Mouse (Mus musculus) heart, embryonic 13.5 days (tissue): Measurements from ENCODE around the gene Bcl9l. TPM values are rescaled to one million over a fixed set of nuclear protein-coding genes. Genes with fewer than 3 reads are reported as not detected.
A peak's percentile ranks its signal among the peaks of the same experiment; 100 is the strongest.

Experiments used
- ATAC-seq: fragments of 200-750 bp; cut with Nextera tagmentation; 2 replicates; pipeline ENCODE4 v1.8.0; 2017; ENCODE audit warnings: moderate TSS enrichment; ENCODE audit not compliant: insufficient number of reproducible peaks, low FRiP score, low TSS enrichment; ENCODE audit errors: extremely low read depth
- H3K27ac ChIP-seq: fragments of 300-500 bp; sonication (generic); replicated peaks from 2 replicates; pipeline ENCODE4 v1.5.1; 2015; ENCODE audit warnings: moderate library complexity, mild to moderate bottlenecking, inconsistent platforms
- H3K27me3 ChIP-seq: fragments of 300-500 bp; sonication (generic); replicated peaks from 2 replicates; pipeline ENCODE4 v1.6.1; 2015; ENCODE audit warnings: mild to moderate bottlenecking, inconsistent platforms
- H3K36me3 ChIP-seq: fragments of 300-500 bp; sonication (generic); 2 replicates; pipeline ENCODE4 v1.6.1; 2015; ENCODE audit warnings: mild to moderate bottlenecking, inconsistent platforms
- H3K4me1 ChIP-seq: fragments of 300-500 bp; sonication (generic); 2 replicates; pipeline ENCODE4 v1.6.1; 2015; ENCODE audit warnings: inconsistent platforms
- H3K4me2 ChIP-seq: fragments of 300-500 bp; sonication (generic); 2 replicates; pipeline ENCODE4 v1.6.1; 2015; ENCODE audit warnings: inconsistent platforms, mild to moderate bottlenecking, moderate library complexity
- H3K4me3 ChIP-seq: fragments of 300-500 bp; sonication (generic); 2 replicates; pipeline ENCODE4 v1.5.1; 2015; ENCODE audit warnings: moderate library complexity, mild to moderate bottlenecking, inconsistent platforms
- H3K9ac ChIP-seq: fragments of 300-500 bp; sonication (generic); 2 replicates; pipeline ENCODE4 v1.6.1; 2015; ENCODE audit warnings: inconsistent platforms, mild to moderate bottlenecking, moderate library complexity
- H3K9me3 ChIP-seq: fragments of 300-500 bp; sonication (generic); 2 replicates; pipeline ENCODE4 v1.6.1; 2016; ENCODE audit warnings: inconsistent platforms
- WGBS: fragments of 180-500 bp; shearing (Covaris S2); methylation state at CpG from one replicate; pipeline ENCODE4 v1.1.7; 2015; ENCODE audit warnings: mixed read lengths; 5-methylcytosine and 5-hydroxymethylcytosine counted together
- polyA plus RNA-seq: library from polyadenylated mRNA; unstranded; fragments of >200 nt; fragmentation: Nextera tagmentation; extraction: Ambion mirVana; gene quantifications from 2 replicates; pipeline ENCODE4 v1.2.1, GENCODE M21; 2015

Bcl9l gene
- polyA plus RNA-seq, 1 experiment from 2014 or later = 9.4 TPM

- 18% methylated on average over 7 of the region's 7 CpGs for WGBS
- no peak for ATAC-seq
- Histone ChIP-seq H3K4me2 (peak overlapping the region; percentile 83), H3K9ac (peak overlapping the region; percentile 99), H3K4me1 (peaks cover 71% of the 10 kb centered on the region), H3K36me3 (no peaks in the 10 kb centered on the region), H3K27ac (peak overlapping the region; percentile 91), H3K27me3 (no peaks in the 10 kb centered on the region), H3K9me3 (no peaks in the 10 kb centered on the region), H3K4me3 (peak overlapping the region; percentile 99)
Measured at GRCm38 (mm10) chr9:44484311-44485104, 1.9 kb downstream of the Bcl9l start.

GRCm38 (mm10) chr9:44485105-44485515, 2.5 kb downstream of the Bcl9l start:
- H3K27ac ChIP-seq = peak overlapping the region; percentile 91
- WGBS = 36% methylated on average over 6 of the region's 6 CpGs
- ATAC-seq = no peak
- H3K36me3 ChIP-seq = no peaks in the 10 kb centered on the region
- peak overlapping the region; percentile 99 for H3K4me3 ChIP-seq
- no peaks in the 10 kb centered on the region for H3K27me3 ChIP-seq
- H3K9me3 ChIP-seq = no peaks in the 10 kb centered on the region
- H3K4me2 ChIP-seq = peak overlapping the region; percentile 83
- H3K4me1 ChIP-seq = peaks cover 73% of the 10 kb centered on the region
- H3K9ac ChIP-seq = peak overlapping the region; percentile 99

- Histone ChIP-seq H3K36me3 (no peaks in the 10 kb centered on the region), H3K27ac (peak overlapping the region; percentile 91), H3K27me3 (no peaks in the 10 kb centered on the region), H3K9ac (peak overlapping the region; percentile 99), H3K4me2 (peak overlapping the region; percentile 83), H3K4me1 (peaks cover 74% of the 10 kb centered on the region), H3K9me3 (no peaks in the 10 kb centered on the region), H3K4me3 (peak overlapping the region; percentile 99)
- WGBS = 28% methylated on average over 14 of the region's 14 CpGs
- ATAC-seq = no peak
Measured at GRCm38 (mm10) chr9:44485516-44486161, 3.0 kb downstream of the Bcl9l start.

GRCm38 (mm10) chr9:44486335-44486734, 3.7 kb downstream of the Bcl9l start:
- no peaks in the 10 kb centered on the region for H3K27me3 ChIP-seq
- peaks cover under 1% of the 10 kb centered on the region; the same call in 1 of the 2 replicates for H3K36me3 ChIP-seq
- peak overlapping the region; percentile 99 for H3K9ac ChIP-seq
- H3K4me3 ChIP-seq = peak overlapping the region; percentile 99
- H3K4me2 ChIP-seq = peak overlapping the region; percentile 83
- no peak for ATAC-seq
- peak overlapping the region; percentile 91 for H3K27ac ChIP-seq
- H3K9me3 ChIP-seq = no peaks in the 10 kb centered on the region
- WGBS = 4% methylated on average over 3 of the region's 3 CpGs
- peaks cover 81% of the 10 kb centered on the region for H3K4me1 ChIP-seq

- 12% methylated on average over 15 of the region's 15 CpGs for WGBS
- H3K27me3 ChIP-seq = no peaks in the 10 kb centered on the region
Measured at GRCm38 (mm10) chr9:44486741-44487421, 4.3 kb downstream of the Bcl9l start.

DNA sequence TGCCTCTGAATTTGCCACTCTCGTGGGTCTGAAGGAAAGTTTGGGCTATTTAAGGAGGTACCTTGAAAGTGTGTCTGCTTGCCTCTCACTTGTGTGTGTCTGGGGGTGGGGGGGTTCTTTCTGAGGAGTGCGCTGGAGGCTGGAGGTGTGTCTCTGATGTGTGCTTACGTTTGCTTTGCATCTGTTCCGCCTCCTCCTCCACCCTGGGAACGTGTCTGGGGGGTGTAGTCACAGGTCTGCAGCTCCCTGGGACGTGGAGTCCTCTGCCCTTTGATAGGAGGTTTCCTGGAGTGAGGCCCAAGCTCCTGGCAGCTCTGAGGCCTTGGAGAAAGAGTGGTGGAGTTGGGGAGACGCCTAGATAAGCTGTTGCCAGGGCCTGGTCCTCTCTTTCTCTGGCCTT, 4.8 kb downstream of the Bcl9l start:
- peak overlapping the region; percentile 91 for H3K27ac ChIP-seq
- H3K27me3 ChIP-seq = no peaks in the 10 kb centered on the region
- H3K4me3 ChIP-seq = peak overlapping the region; percentile 99
- WGBS = under 1% methylated on average over 7 of the region's 7 CpGs
- peak overlapping the region; percentile 83 for H3K4me2 ChIP-seq
- peaks cover 85% of the 10 kb centered on the region for H3K4me1 ChIP-seq
- H3K9me3 ChIP-seq = no peaks in the 10 kb centered on the region
- H3K9ac ChIP-seq = peak overlapping the region; percentile 99
- H3K36me3 ChIP-seq = peaks cover 9% of the 10 kb centered on the region; the same call in 1 of the 2 replicates
- ATAC-seq = peak; percentile 11

More at GRCm38 (mm10) chr9:44486741-44487421, 4.3 kb downstream of the Bcl9l start:
- Histone ChIP-seq H3K4me2 (peak overlapping the region; percentile 83), H3K4me1 (peaks cover 85% of the 10 kb centered on the region), H3K9me3 (no peaks in the 10 kb centered on the region), H3K27ac (peak overlapping the region; percentile 91), H3K9ac (peak overlapping the region; percentile 99), H3K4me3 (peak overlapping the region; percentile 99), H3K36me3 (peaks cover 6% of the 10 kb centered on the region; the same call in 1 of the 2 replicates)
- no peak for ATAC-seq

DNA sequence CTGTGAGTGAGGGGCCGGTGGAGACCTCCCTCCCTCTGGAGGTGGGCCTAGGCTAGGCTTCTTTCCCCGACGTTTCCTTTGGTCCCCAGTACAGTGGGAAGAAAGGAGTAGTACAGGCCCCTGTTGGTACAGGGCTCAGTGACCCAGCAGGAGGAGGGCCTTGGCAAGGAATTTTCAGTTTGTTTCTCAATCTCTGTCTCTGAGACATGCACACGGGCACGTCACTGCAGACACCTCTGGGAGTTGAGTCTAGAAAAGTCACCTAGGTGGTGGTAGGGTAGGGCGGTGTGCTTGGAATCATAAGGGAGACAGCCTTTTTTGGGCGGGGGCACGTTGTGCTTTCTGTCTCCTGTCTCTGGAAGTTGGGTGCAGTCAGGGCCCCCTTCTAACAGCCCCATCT, 5.8 kb downstream of the Bcl9l start:
- no peak for ATAC-seq
- Histone ChIP-seq H3K4me1 (peaks cover 95% of the 10 kb centered on the region), H3K9ac (peak overlapping the region; percentile 99), H3K27ac (peak overlapping the region; percentile 91), H3K9me3 (no peaks in the 10 kb centered on the region), H3K27me3 (no peaks in the 10 kb centered on the region), H3K4me3 (peak overlapping the region; percentile 99), H3K4me2 (peak overlapping the region; percentile 83), H3K36me3 (peaks cover 9% of the 10 kb centered on the region; the same call in 1 of the 2 replicates)
- 12% methylated on average over 8 of the region's 8 CpGs for WGBS

GRCm38 (mm10) chr9:44488855-44489381, 6.3 kb downstream of the Bcl9l start:
- Histone ChIP-seq H3K4me2 (peak overlapping the region; percentile 83), H3K4me1 (peaks cover 100% of the 10 kb centered on the region), H3K9ac (peak overlapping the region; percentile 99), H3K27me3 (no peaks in the 10 kb centered on the region), H3K4me3 (peak overlapping the region; percentile 99), H3K9me3 (no peaks in the 10 kb centered on the region), H3K27ac (peak overlapping the region; percentile 91), H3K36me3 (peaks cover 9% of the 10 kb centered on the region; the same call in 1 of the 2 replicates)
- ATAC-seq = peak; percentile 21
- 10% methylated on average over 5 of the region's 5 CpGs for WGBS

DNA sequence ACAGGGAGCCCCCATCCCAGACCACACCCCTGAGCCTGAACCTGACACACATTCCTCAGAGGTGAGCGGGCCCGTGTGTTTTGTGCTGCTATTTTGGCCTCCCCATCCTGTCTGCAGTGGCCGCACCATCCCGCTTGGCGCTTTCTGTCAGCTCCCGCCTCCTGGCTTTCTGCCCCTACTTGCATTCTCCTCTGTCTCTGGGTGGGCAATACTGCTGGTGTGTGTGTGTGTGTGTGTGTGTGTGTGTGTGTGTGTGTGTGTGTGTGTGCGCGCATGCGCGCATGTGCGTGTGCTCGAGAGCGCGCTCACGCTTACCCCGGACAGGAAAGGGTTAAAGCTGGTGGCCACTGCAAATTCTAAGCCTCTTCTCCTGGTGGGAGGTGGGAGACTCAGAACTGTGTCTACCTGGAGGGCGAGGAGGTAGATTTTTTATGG, 7.0 kb downstream of the Bcl9l start:
- Histone ChIP-seq H3K4me3 (peak overlapping the region; percentile 99), H3K27ac (peak overlapping the region; percentile 91), H3K9me3 (no peaks in the 10 kb centered on the region), H3K4me2 (peak overlapping the region; percentile 83), H3K9ac (peak overlapping the region; percentile 99), H3K36me3 (peaks cover 9% of the 10 kb centered on the region; the same call in 1 of the 2 replicates), H3K4me1 (peaks cover 100% of the 10 kb centered on the region), H3K27me3 (no peaks in the 10 kb centered on the region)
- 9% methylated on average over 16 of the region's 17 CpGs for whole genome bisulfite sequencing
- ATAC-seq = no peak

DNA sequence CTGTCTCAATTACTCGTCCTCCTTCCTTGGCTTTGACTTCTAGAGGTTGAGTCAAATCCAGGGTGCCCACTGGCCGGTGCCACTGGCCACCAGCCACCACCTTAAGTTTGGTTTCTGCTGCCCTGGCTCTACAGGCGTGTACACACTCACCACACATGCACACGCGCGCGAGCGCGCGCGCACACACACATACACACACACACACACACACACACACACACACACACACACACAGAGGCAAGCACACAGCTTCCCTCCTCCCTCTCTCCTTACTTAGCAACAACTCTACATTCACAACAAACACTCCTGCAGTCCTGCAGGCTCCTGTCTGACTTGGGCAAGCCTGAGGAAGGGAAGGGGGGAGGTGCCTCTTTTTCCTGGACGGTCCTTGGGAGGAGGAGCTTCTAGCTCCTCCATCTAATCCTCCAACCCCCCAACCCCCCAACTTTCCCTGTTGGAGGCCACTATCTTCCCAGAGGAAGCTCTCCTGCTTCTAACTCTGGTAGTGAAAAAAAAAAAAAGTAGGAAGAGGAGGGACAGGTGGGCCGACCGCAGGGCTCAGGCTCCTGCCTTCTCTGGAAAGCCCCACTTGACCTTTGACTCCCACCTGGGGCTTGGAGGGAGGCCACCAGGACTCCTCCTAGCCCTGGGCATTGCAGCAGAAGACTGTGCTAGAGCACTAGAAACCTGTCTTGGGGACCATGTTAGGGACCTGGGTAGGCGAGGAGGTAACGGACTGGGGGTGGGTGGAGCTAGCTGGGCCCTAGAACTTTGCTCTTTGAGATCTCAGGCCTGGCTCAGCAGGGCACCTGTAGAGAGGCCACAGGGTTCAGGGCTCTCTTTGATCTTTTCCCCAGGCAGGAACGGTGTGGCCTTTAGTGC, 7.7 kb downstream of the Bcl9l start:
- WGBS = 19% methylated on average over 17 of the region's 17 CpGs
- H3K27me3 ChIP-seq = no peaks in the 10 kb centered on the region
- ATAC-seq = no peak
- H3K4me1 ChIP-seq = peaks cover 100% of the 10 kb centered on the region
- H3K36me3 ChIP-seq = peaks cover 9% of the 10 kb centered on the region; the same call in 1 of the 2 replicates
- H3K9ac ChIP-seq = peak overlapping the region; percentile 99
- H3K4me2 ChIP-seq = peak overlapping the region; percentile 83
- peak overlapping the region; percentile 99 for H3K4me3 ChIP-seq
- no peaks in the 10 kb centered on the region for H3K9me3 ChIP-seq
- peak overlapping the region; percentile 91 for H3K27ac ChIP-seq
